Mouse (Mus musculus) c-Kit-positive CD71-positive TER-119-negative erythroid progenitor cells, embryonic 14.5 days (primary cell): Measurements from ENCODE around the gene Yars.
A peak's percentile ranks its signal among the peaks of the same experiment; 100 is the strongest.

ENCODE experiments used
- DNase-seq: peaks from one replicate; pipeline ENCODE4 v3.0.0-alpha.2; 2013; ENCODE audit warnings: low read depth

The Yars gene

GRCm38 (mm10) chr4:129227985-129228381 is 38.4 kb downstream of the Yars start:
- DNase-seq = no peak

- no peak for DNase-seq
Measured at GRCm38 (mm10) chr4:129230926-129231325, 41.4 kb downstream of the Yars start.

- peak; percentile 21 for DNase-seq
Measured at GRCm38 (mm10) chr4:129231594-129232450, 42.3 kb downstream of the Yars start.

- no peak for DNase-seq
Measured at GRCm38 (mm10) chr4:129232561-129233360, 43.2 kb downstream of the Yars start.

GRCm38 (mm10) chr4:129234488-129234887 is 44.9 kb downstream of the Yars start:
- DNase-seq = peak; percentile 58

GRCm38 (mm10) chr4:129235147-129235546 is 45.6 kb downstream of the Yars start:
- DNase-seq = peak; percentile 81

- DNase-seq = no peak
Measured at GRCm38 (mm10) chr4:129236236-129236813, 46.8 kb downstream of the Yars start.

- no peak for DNase-seq
Measured at GRCm38 (mm10) chr4:129237843-129238441, 48.4 kb downstream of the Yars start.

- no peak for DNase-seq
Measured at GRCm38 (mm10) chr4:129238579-129239016, 49.0 kb downstream of the Yars start.

- DNase-seq = peak; percentile 58
Measured at GRCm38 (mm10) chr4:129239075-129239474, 49.5 kb downstream of the Yars start.

- no peak for DNase-seq
Measured at GRCm38 (mm10) chr4:129241898-129242297, 52.3 kb downstream of the Yars start.

- no peak for DNase-seq
Measured at GRCm38 (mm10) chr4:129242327-129242726, 52.8 kb downstream of the Yars start.

GRCm38 (mm10) chr4:129242761-129243160 is 53.2 kb downstream of the Yars start:
- DNase-seq = no peak

- DNase-seq = no peak
Measured at GRCm38 (mm10) chr4:129244802-129245201, 55.2 kb downstream of the Yars start.

GRCm38 (mm10) chr4:129246360-129247301 is 57.1 kb downstream of the Yars start:
- DNase-seq = no peak

- no peak for DNase-seq
Measured at GRCm38 (mm10) chr4:129247381-129248242, 58.1 kb downstream of the Yars start.

- DNase-seq = no peak
Measured at GRCm38 (mm10) chr4:129248243-129248767, 58.7 kb downstream of the Yars start.

GRCm38 (mm10) chr4:129249288-129249687 is 59.7 kb downstream of the Yars start:
- no peak for DNase-seq

- no peak for DNase-seq
Measured at GRCm38 (mm10) chr4:129250759-129251481, 61.4 kb downstream of the Yars start.
